Mouse (Mus musculus): ENCODE measurements around the gene Plin4.

Gene Plin4

GRCm38 (mm10) chr17:56102927-56103326 is 6.7 kb downstream of the Plin4 start:
- CTCF ChIA-PET, result no interaction called here

- CTCF ChIA-PET, result no interaction called here
Measured at GRCm38 (mm10) chr17:56102158-56102557, 7.4 kb downstream of the Plin4 start.

- CTCF ChIA-PET, result no interaction called here
Measured at GRCm38 (mm10) chr17:56100811-56101210, 8.8 kb downstream of the Plin4 start.

- CTCF ChIA-PET, result no interaction called here
Measured at GRCm38 (mm10) chr17:56098711-56099572, 10.7 kb downstream of the Plin4 start.

GRCm38 (mm10) chr17:56098180-56098579 is 11.4 kb downstream of the Plin4 start:
- CTCF ChIA-PET, result no interaction called here

- CTCF ChIA-PET, result no interaction called here
Measured at GRCm38 (mm10) chr17:56096883-56097282, 12.7 kb downstream of the Plin4 start.

- CTCF ChIA-PET, result interaction anchor here (0.6 to 0.9 kb wide), 2 partner anchors 11 to 21 kb away, joined by 5 to 6 read pairs; no protein-coding TSS in a partner anchor
Measured at GRCm38 (mm10) chr17:56092794-56093193, 16.8 kb downstream of the Plin4 start.

GRCm38 (mm10) chr17:56092312-56092711 is 17.3 kb downstream of the Plin4 start:
- CTCF ChIA-PET, result interaction anchor here (0.6 to 0.9 kb wide), 2 partner anchors 10 to 21 kb away, joined by 5 to 6 read pairs; no protein-coding TSS in a partner anchor

- CTCF ChIA-PET, result no interaction called here
Measured at GRCm38 (mm10) chr17:56080781-56081585, 28.6 kb downstream of the Plin4 start.

- CTCF ChIA-PET, result no interaction called here
Measured at GRCm38 (mm10) chr17:56079921-56080320, 29.7 kb downstream of the Plin4 start.

GRCm38 (mm10) chr17:56078880-56079795 is 30.5 kb downstream of the Plin4 start, which contains the start of gene Hdgfl2:
Hdgfl2 (plus strand) TSS chr17:56079634.
- CTCF ChIA-PET, result interaction anchor here (0.6 to 1.3 kb wide), 2 partner anchors 39 to 54 kb away, joined by 3 read pairs; partner anchors contain the start of gene Chaf1a

- CTCF ChIA-PET, result interaction anchor here (1.3 kb wide), 1 partner anchor 38 kb away, joined by 3 read pairs; the partner anchor contains the start of gene Chaf1a
Measured at GRCm38 (mm10) chr17:56078361-56078760, 31.2 kb downstream of the Plin4 start.

- CTCF ChIA-PET, result no interaction called here
Measured at GRCm38 (mm10) chr17:56077523-56077922, 32.1 kb downstream of the Plin4 start.

GRCm38 (mm10) chr17:56074827-56075208 is 34.8 kb downstream of the Plin4 start, which contains the start of gene Ubxn6:
Ubxn6 (minus strand) TSS chr17:56075028.
- CTCF ChIA-PET, result interaction anchor here (0.7 kb wide), 1 partner anchor 164 kb away, joined by 3 read pairs; no protein-coding TSS in a partner anchor

- CTCF ChIA-PET, result interaction anchor here (0.7 kb wide), 1 partner anchor 164 kb away, joined by 3 read pairs; no protein-coding TSS in a partner anchor
Measured at GRCm38 (mm10) chr17:56074097-56074826, 35.3 kb downstream of the Plin4 start.

GRCm38 (mm10) chr17:56072243-56072642 is 37.4 kb downstream of the Plin4 start:
- CTCF ChIA-PET, result interaction anchor here (1.3 kb wide), 1 partner anchor 115 kb away, joined by 3 read pairs; no protein-coding TSS in a partner anchor

GRCm38 (mm10) chr17:56071126-56071525 is 38.5 kb downstream of the Plin4 start:
- CTCF ChIA-PET, result no interaction called here

- CTCF ChIA-PET, result no interaction called here
Measured at GRCm38 (mm10) chr17:56069066-56069465, 40.5 kb downstream of the Plin4 start.

- CTCF ChIA-PET, result interaction anchor here (0.6 kb wide), 1 partner anchor 186 kb away, joined by 3 read pairs; no protein-coding TSS in a partner anchor
Measured at GRCm38 (mm10) chr17:56066451-56066850, 43.2 kb downstream of the Plin4 start.

GRCm38 (mm10) chr17:56065715-56066114 is 43.9 kb downstream of the Plin4 start:
- CTCF ChIA-PET, result interaction anchor here (0.6 kb wide), 1 partner anchor 187 kb away, joined by 3 read pairs; no protein-coding TSS in a partner anchor

Data from spleen, embryonic (tissue).